Mouse (Mus musculus): ENCODE results near the gene Coro1b. TPM values are rescaled to one million over a fixed set of nuclear protein-coding genes. Genes with fewer than 3 reads are reported as not detected.

Gene Coro1b
- total and polyA plus RNA-seq, 2 experiments from 2014 or later, result 90.7 to 137 TPM

DNA sequence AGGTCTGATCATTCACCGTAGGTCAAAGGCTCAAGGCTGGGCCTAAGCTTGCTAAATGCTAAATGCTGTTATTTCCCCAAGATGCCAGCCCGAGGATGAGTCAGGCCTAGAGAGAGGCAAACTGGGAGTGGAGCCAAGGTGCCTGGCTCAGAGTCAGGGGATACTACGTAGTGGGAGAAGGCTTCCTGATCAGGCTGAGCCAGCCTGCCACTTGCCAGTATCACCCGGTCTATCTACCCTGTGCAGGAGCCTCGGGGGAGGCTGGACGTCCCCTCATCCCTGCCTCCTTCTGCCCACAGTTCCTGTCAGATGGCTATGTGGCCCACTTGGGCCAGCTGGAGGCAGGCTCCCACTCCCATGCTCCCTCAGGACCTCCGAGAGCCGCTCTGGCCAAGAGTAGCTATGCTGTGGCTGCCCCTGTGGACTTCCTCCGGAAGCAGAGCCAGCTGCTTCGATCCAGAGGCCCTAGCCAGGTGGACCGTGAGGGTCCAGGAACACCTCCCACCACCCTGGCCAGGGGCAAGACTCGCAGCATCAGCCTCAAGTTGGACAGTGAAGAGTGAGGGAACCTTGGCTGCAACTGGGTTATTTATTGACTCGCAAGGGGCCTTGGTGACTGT lies 35.1 kb upstream of the Coro1b start:
- H3K27me3 ChIP-seq (ENCODE audit: insufficient read depth, low read length), result no peaks in the 10 kb centered on the region
- no peaks in the 10 kb centered on the region for H3K9me3 ChIP-seq (ENCODE audit: low read length)
- WGBS, result 60% methylated on average over 13 of the region's 13 CpGs
- H3K4me1 ChIP-seq (ENCODE audit: insufficient read depth, low read length), result no peaks in the 10 kb centered on the region
- no peak overlapping the region for H3K4me3 ChIP-seq (ENCODE audit: low read length)
- peaks cover 38% of the 10 kb centered on the region; the same call in 1 of the 2 replicates for H3K36me3 ChIP-seq (ENCODE audit: insufficient read depth, low read length)
- no peak overlapping the region for H3K27ac ChIP-seq
- no peak for TF ChIP-seq CTCF (IDR thresholded peaks at IDR 0.05; ENCODE audit: low read depth)
- no peak overlapping the region for H3K9ac ChIP-seq (replicated peaks; ENCODE audit: low read length)
- H3K4me2 ChIP-seq (ENCODE audit: low read depth, low read length), result no peak overlapping the region
- peak; percentile 53 for ATAC-seq
- DNase-seq (ENCODE audit: low spot score), result peak; percentile 67

DNA sequence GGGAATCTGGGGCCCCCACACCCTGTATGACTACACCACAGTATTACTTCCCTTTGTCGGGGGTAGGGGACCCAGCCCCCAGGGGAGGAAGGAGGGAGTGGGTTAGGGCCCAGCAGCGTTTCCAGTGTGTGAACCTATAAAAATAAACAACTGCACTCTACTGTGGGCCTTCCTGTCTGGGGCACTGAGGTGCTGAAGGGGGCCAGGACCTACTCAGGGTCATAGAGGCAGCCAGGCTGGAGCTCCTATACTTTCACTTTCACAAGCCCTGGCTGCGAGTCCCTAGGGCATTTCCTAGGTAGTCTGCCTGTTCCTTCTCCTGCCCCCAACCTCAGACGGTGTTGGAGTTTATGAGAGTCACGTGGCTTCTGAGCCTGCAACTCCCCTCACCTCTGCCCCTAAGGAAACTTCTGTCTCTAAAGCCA lies 34.6 kb upstream of the Coro1b start:
- no peak for TF ChIP-seq CTCF (IDR thresholded peaks at IDR 0.05; ENCODE audit: low read depth)
- H3K36me3 ChIP-seq (ENCODE audit: insufficient read depth, low read length), result peaks cover 38% of the 10 kb centered on the region; the same call in 1 of the 2 replicates
- no peak overlapping the region for H3K9ac ChIP-seq (replicated peaks; ENCODE audit: low read length)
- DNase-seq (ENCODE audit: low spot score), result no peak
- 74% methylated on average over 5 of the region's 5 CpGs for WGBS
- ATAC-seq, result 0 out of 2 replicates have a peak, but pooled peaks have one; percentile 4
- no peaks in the 10 kb centered on the region for H3K9me3 ChIP-seq (ENCODE audit: low read length)
- H3K4me2 ChIP-seq (ENCODE audit: low read depth, low read length), result no peak overlapping the region
- no peaks in the 10 kb centered on the region for H3K27me3 ChIP-seq (ENCODE audit: insufficient read depth, low read length)
- no peak overlapping the region for H3K27ac ChIP-seq
- no peak overlapping the region for H3K4me3 ChIP-seq (ENCODE audit: low read length)
- H3K4me1 ChIP-seq (ENCODE audit: insufficient read depth, low read length), result no peaks in the 10 kb centered on the region

DNA sequence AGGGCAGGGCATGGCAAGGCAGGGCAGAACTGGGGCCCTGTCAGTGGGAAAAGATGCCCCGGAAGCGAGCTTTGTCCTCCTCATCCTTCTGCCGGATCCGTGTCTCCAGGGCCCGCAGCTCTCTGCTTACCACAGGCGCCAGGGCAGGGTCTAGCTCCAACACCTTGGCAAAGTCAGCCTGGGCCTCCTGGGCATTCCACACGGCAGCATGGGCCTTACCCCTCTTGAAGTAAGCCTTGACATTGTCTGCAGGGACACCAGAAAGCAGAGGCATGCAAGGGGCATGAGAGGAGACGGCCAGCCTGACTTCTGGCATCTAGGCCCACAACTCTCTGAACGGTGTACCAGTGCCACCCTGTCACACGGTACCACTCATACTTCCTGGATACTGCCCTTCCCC lies 33.9 kb upstream of the Coro1b start:
- no peak overlapping the region for H3K9ac ChIP-seq (replicated peaks; ENCODE audit: low read length)
- WGBS, result 86% methylated on average over 10 of the region's 10 CpGs
- H3K4me2 ChIP-seq (ENCODE audit: low read depth, low read length), result no peak overlapping the region
- H3K27me3 ChIP-seq (ENCODE audit: insufficient read depth, low read length), result no peaks in the 10 kb centered on the region
- H3K27ac ChIP-seq, result no peak overlapping the region
- no peak overlapping the region for H3K4me3 ChIP-seq (ENCODE audit: low read length)
- H3K9me3 ChIP-seq (ENCODE audit: low read length), result no peaks in the 10 kb centered on the region
- no peak for ATAC-seq
- peaks cover 33% of the 10 kb centered on the region; the same call in 1 of the 2 replicates for H3K36me3 ChIP-seq (ENCODE audit: insufficient read depth, low read length)
- H3K4me1 ChIP-seq (ENCODE audit: insufficient read depth, low read length), result no peaks in the 10 kb centered on the region
- TF ChIP-seq CTCF (IDR thresholded peaks at IDR 0.05; ENCODE audit: low read depth), result no peak
- DNase-seq (ENCODE audit: low spot score), result no peak

DNA sequence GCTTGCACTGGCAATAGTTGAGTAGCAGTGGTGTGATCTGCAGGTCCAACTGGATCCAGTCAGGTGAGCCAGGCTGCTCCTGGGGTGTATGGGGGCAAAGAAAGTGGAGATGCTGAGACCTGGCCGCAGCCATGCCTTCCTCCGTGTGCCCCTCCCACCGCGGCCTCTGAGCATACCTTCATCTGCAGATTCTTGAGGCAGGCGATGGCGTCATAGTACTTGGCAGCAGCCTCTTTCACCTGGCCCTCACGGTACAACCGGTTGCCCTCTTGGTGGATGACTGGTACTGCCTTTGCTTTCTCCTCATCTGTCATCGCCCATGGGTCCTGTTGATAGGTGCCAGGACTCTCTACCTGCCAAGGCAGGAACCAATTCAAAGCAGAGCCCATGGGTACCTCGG lies 33.3 kb upstream of the Coro1b start:
- no peak overlapping the region for H3K9ac ChIP-seq (replicated peaks; ENCODE audit: low read length)
- H3K4me1 ChIP-seq (ENCODE audit: insufficient read depth, low read length), result peaks cover under 1% of the 10 kb centered on the region; the same call in 1 of the 2 replicates
- peaks cover 31% of the 10 kb centered on the region; the same call in 1 of the 2 replicates for H3K36me3 ChIP-seq (ENCODE audit: insufficient read depth, low read length)
- WGBS, result 95% methylated on average over 10 of the region's 10 CpGs
- H3K9me3 ChIP-seq (ENCODE audit: low read length), result no peaks in the 10 kb centered on the region
- no peak for TF ChIP-seq CTCF (IDR thresholded peaks at IDR 0.05; ENCODE audit: low read depth)
- ATAC-seq, result no peak
- no peaks in the 10 kb centered on the region for H3K27me3 ChIP-seq (ENCODE audit: insufficient read depth, low read length)
- no peak overlapping the region for H3K27ac ChIP-seq
- DNase-seq (ENCODE audit: low spot score), result no peak
- no peak overlapping the region for H3K4me3 ChIP-seq (ENCODE audit: low read length)
- H3K4me2 ChIP-seq (ENCODE audit: low read depth, low read length), result no peak overlapping the region

DNA sequence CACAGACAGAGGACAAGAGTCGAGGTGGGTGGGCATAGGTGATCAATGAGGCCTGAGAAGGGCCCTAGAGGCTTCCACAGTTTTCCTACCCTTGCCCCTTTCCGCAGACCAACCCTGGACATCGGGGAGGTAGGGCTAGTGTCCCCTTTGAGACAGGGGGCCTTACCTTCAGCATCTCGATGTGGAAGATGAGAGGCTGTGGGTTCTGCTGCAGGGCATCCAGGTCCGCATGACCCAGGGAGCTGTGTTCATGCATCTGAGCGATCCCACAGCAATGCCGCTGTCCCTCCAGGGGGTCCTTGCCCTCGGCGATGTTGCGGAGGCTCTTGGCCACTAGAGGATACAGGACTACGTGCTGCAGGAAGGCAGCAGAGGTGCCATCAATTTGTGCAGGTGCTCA lies 32.6 kb upstream of the Coro1b start:
- H3K27ac ChIP-seq, result no peak overlapping the region
- peaks cover 31% of the 10 kb centered on the region; the same call in 1 of the 2 replicates for H3K36me3 ChIP-seq (ENCODE audit: insufficient read depth, low read length)
- H3K4me1 ChIP-seq (ENCODE audit: insufficient read depth, low read length), result peaks cover 7% of the 10 kb centered on the region
- 75% methylated on average over 11 of the region's 11 CpGs for WGBS
- TF ChIP-seq CTCF (IDR thresholded peaks at IDR 0.05; ENCODE audit: low read depth), result no peak
- H3K4me2 ChIP-seq (ENCODE audit: low read depth, low read length), result no peak overlapping the region
- no peak overlapping the region for H3K9ac ChIP-seq (replicated peaks; ENCODE audit: low read length)
- no peak for DNase-seq (ENCODE audit: low spot score)
- no peak for ATAC-seq
- no peak overlapping the region for H3K4me3 ChIP-seq (ENCODE audit: low read length)
- H3K9me3 ChIP-seq (ENCODE audit: low read length), result no peaks in the 10 kb centered on the region
- H3K27me3 ChIP-seq (ENCODE audit: insufficient read depth, low read length), result no peaks in the 10 kb centered on the region

DNA sequence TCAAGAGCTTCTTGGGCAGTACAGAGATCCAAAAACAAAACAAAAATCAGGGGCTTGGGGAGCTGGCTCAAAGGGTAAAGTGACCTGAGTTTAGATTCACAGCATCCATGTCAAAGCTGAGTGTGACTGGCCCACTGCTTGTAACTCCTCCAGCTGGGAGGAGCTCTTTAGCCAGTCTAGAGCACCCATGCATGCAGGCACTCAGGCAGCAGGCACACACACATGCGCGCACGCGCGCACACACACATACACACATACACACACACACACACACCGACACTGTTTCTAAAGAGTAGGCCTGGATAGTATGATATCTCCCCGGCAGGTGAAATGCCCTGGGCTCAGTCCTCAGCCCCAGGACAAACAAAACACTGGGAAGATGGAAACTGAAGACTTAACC lies 31.4 kb upstream of the Coro1b start:
- peaks cover 26% of the 10 kb centered on the region; the same call in 1 of the 2 replicates for H3K36me3 ChIP-seq (ENCODE audit: insufficient read depth, low read length)

DNA sequence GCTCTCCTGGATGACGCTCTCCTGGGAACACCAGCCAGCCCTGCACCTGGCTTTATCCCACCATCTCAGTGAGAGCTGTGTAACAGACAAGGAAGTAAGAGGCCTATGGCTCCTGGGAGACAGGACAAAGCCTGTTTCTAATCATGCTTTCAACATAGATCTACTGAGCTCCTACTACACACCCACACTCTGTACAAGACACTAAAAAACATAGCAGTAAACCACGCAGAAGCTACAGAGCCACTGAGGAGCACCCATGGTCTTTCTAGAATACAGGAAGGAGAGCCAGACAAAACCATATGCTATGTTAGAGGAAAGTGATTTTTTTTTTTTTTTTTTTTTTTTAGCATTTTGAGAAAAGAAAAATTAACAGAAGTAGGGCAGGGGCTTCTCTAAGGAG lies 30.1 kb upstream of the Coro1b start:
- 97% methylated on average over 2 of the region's 2 CpGs for WGBS
- no peak for TF ChIP-seq CTCF (IDR thresholded peaks at IDR 0.05; ENCODE audit: low read depth)
- no peak for ATAC-seq
- no peak overlapping the region for H3K4me3 ChIP-seq (ENCODE audit: low read length)
- H3K9me3 ChIP-seq (ENCODE audit: low read length), result no peaks in the 10 kb centered on the region
- H3K36me3 ChIP-seq (ENCODE audit: insufficient read depth, low read length), result peaks cover 14% of the 10 kb centered on the region; the same call in 1 of the 2 replicates
- H3K4me2 ChIP-seq (ENCODE audit: low read depth, low read length), result no peak overlapping the region
- DNase-seq (ENCODE audit: low spot score), result no peak
- H3K27ac ChIP-seq, result no peak overlapping the region
- no peaks in the 10 kb centered on the region for H3K27me3 ChIP-seq (ENCODE audit: insufficient read depth, low read length)
- H3K9ac ChIP-seq (replicated peaks; ENCODE audit: low read length), result no peak overlapping the region
- peaks cover 8% of the 10 kb centered on the region for H3K4me1 ChIP-seq (ENCODE audit: insufficient read depth, low read length)

More for the DNA sequence above, 31.4 kb upstream of the Coro1b start:
- Histone ChIP-seq H3K9me3 (ENCODE audit: low read length) (no peaks in the 10 kb centered on the region), H3K4me3 (ENCODE audit: low read length) (no peak overlapping the region), H3K4me2 (ENCODE audit: low read depth, low read length) (no peak overlapping the region), H3K27ac (no peak overlapping the region), H3K27me3 (ENCODE audit: insufficient read depth, low read length) (no peaks in the 10 kb centered on the region), H3K9ac (replicated peaks; ENCODE audit: low read length) (no peak overlapping the region), H3K4me1 (ENCODE audit: insufficient read depth, low read length) (peaks cover 8% of the 10 kb centered on the region)
- no peak for DNase-seq (ENCODE audit: low spot score)
- ATAC-seq, result no peak
- TF ChIP-seq CTCF (IDR thresholded peaks at IDR 0.05; ENCODE audit: low read depth), result no peak
- over 99% methylated on average over 7 of the region's 7 CpGs for WGBS
